Mouse (Mus musculus) ES-E14 (cell line): ENCODE data around the gene S100pbp. TPM values are rescaled to one million over a fixed set of nuclear protein-coding genes. Genes with fewer than 3 reads are reported as not detected.

Experiments
- DNase-seq: peaks from one replicate; pipeline ENCODE4 v3.0.0-alpha.2; 2013; ENCODE audit warnings: low read depth, low spot score
- H3K27ac ChIP-seq: 2 replicates; pipeline ENCODE4 v1.5.1; 2012; ENCODE audit warnings: low read depth, mild to moderate bottlenecking, low read length, moderate library complexity, mixed read lengths; ENCODE audit not compliant: poor library complexity, insufficient read depth, severe bottlenecking
- H3K36me3 ChIP-seq: 2 replicates; pipeline ENCODE4 v1.6.1; 2012; ENCODE audit warnings: mild to moderate bottlenecking, low read length, moderate library complexity, mixed read lengths; ENCODE audit not compliant: control insufficient read depth, poor library complexity, insufficient read depth, severe bottlenecking
- H3K4me1 ChIP-seq, 2 experiments: fragments of 150-350 bp in 1 of 2; sonication (generic) in 1 of 2; 2 replicates each; pipeline ENCODE4 v1.6.1; 2012; ENCODE audit warnings: low read length in 2 of 2, mild to moderate bottlenecking in 1 of 2, mixed read lengths in 1 of 2; ENCODE audit not compliant: control insufficient read depth in 2 of 2, insufficient read depth in 2 of 2, poor library complexity in 1 of 2
- H3K4me3 ChIP-seq, 2 experiments: fragments of 150-350 bp in 1 of 2; sonication (generic) in 1 of 2; 2 replicates each; pipeline ENCODE4 v1.5.1; 2012; ENCODE audit warnings: low read length in 2 of 2, low read depth in 1 of 2, mild to moderate bottlenecking in 1 of 2, mixed read lengths in 1 of 2; ENCODE audit not compliant: insufficient read depth in 1 of 2, poor library complexity in 1 of 2, severe bottlenecking in 1 of 2
- H3K9ac ChIP-seq: 2 replicates; pipeline ENCODE4 v1.6.1; 2012; ENCODE audit warnings: low read depth, mild to moderate bottlenecking, low read length, mixed read lengths; ENCODE audit not compliant: poor library complexity, insufficient read depth, severe bottlenecking
- H3K9me3 ChIP-seq: fragments of 150-350 bp; sonication (generic); 2 replicates; pipeline ENCODE4 v1.6.1; 2012; ENCODE audit warnings: low read depth, mild to moderate bottlenecking, low read length; ENCODE audit not compliant: control insufficient read depth, insufficient read depth
- CHD2 ChIP-seq: IDR thresholded peaks from 2 replicates; pipeline ENCODE4 v1.6.1; 2014; ENCODE audit warnings: mild to moderate bottlenecking, low read depth, low read length, inconsistent platforms
- HCFC1 ChIP-seq: IDR thresholded peaks from 2 replicates; pipeline ENCODE4 v1.6.1; 2012; ENCODE audit warnings: low read length, inconsistent platforms, borderline replicate concordance; ENCODE audit not compliant: insufficient read depth
- MAFK ChIP-seq: IDR thresholded peaks from 2 replicates; pipeline ENCODE4 v1.6.1; 2014; ENCODE audit warnings: mild to moderate bottlenecking, low read depth, low read length, inconsistent platforms; ENCODE audit not compliant: insufficient read depth
- ZC3H11A ChIP-seq: IDR thresholded peaks from 2 replicates; pipeline ENCODE4 v1.6.1; 2012; ENCODE audit warnings: low read depth, mild to moderate bottlenecking, inconsistent platforms, low read length, borderline replicate concordance
- ZNF384 ChIP-seq: IDR thresholded peaks from 2 replicates; pipeline ENCODE4 v1.6.1; 2012; ENCODE audit warnings: low read depth, low read length, inconsistent platforms
- in situ Hi-C, 2 experiments: fragments of 600-800 bp; cut with MboI; formaldehyde crosslinking; loops; one replicate each; pipeline ENCODE4 v1.15.1; 2025; ENCODE audit warnings: low sequenced_read_pairs in 2 of 2, inconsistent platforms in 1 of 2; ENCODE audit not compliant: unreplicated experiment in 2 of 2
- total RNA-seq: library from RNA; depleted of rRNA; stranded (reverse); fragments of 300-350 nt; gene quantifications from 2 replicates; pipeline ENCODE4 v1.2.3, GENCODE M21; 2012

The S100pbp gene
- total RNA-seq, 1 experiment = 25.7 TPM

DNA sequence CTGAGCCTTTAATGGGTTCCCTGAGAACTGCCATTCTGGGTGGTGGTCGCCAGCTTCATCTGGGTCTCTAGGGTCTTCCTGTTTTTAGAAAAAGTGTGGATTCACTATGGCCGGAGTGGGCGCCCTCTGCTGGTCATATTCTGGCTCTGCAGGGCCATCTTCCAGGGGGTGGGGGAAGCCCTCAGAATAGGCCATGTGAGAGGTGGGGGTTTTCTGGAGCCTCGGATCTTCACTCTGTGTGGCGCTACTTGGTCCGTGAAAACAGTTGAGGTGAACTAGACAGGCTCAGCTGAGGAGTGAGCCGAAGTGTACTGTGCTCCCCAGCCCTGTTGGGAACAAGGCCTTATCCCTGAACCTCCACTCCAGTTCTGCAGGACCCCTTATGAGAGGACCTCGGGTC is 59.4 kb downstream of the S100pbp start:
- Histone ChIP-seq H3K36me3 (no peaks in the 10 kb centered on the region), H3K4me3 (peak overlapping the region; percentile 33 to 69), H3K27ac (peak overlapping the region; percentile 66; the same call in 1 of the 2 replicates), H3K9me3 (no peaks in the 10 kb centered on the region), H3K4me1 (peaks cover 0 to 28% of the 10 kb centered on the region in 2 experiments; a peak in 3 of 4 replicates), H3K9ac (peak overlapping the region; percentile 24; the same call in 1 of the 2 replicates)
- no peak for TF ChIP-seq CHD2
- TF ChIP-seq HCFC1 = no peak
- TF ChIP-seq ZNF384 = peak; percentile 53; the same call in 1 of the 2 replicates
- peak; percentile 57 for DNase-seq
- in situ Hi-C loops = no loop called here

DNA sequence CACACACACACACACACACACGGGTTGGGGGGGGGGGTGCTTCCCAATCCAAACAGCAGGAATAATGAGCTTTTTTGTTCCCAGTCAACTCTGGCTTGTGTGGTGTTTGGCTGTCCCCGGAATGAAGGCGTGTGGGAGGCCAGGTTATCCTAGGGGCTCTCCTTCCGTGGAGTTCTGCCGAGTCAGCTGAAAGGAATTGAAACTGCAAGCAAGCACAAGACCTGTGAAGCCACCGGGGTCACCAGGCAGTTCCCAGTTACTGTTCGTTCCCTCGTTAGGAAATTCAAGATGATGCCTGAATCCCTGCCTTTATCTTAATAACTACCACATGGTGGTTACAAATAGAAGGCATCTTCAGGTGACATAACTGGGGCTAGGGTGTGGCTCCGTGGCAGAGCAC is 60.1 kb downstream of the S100pbp start:
- TF ChIP-seq ZNF384 (no peak), MAFK (peak; percentile 80; the same call in 1 of the 2 replicates)
- H3K27ac ChIP-seq = no peak overlapping the region
- no peaks in the 10 kb centered on the region for H3K9me3 ChIP-seq
- no peak overlapping the region for H3K4me3 ChIP-seq
- peaks cover 0 to 31% of the 10 kb centered on the region in 2 experiments; a peak in 3 of 4 replicates for H3K4me1 ChIP-seq
- H3K9ac ChIP-seq = no peak overlapping the region
- in situ Hi-C loops = no loop called here
- no peak for DNase-seq
- H3K36me3 ChIP-seq = no peaks in the 10 kb centered on the region

- Histone ChIP-seq H3K4me1 (peaks cover 0 to 31% of the 10 kb centered on the region in 2 experiments; a peak in 3 of 4 replicates), H3K36me3 (no peaks in the 10 kb centered on the region), H3K9me3 (no peaks in the 10 kb centered on the region), H3K9ac (no peak overlapping the region), H3K4me3 (no peak overlapping the region), H3K27ac (no peak overlapping the region)
- no peak for DNase-seq
- in situ Hi-C loops = no loop called here
- no peak for TF ChIP-seq ZNF384
Measured at GRCm38 (mm10) chr4:129128582-129129338, 60.8 kb downstream of the S100pbp start.

DNA sequence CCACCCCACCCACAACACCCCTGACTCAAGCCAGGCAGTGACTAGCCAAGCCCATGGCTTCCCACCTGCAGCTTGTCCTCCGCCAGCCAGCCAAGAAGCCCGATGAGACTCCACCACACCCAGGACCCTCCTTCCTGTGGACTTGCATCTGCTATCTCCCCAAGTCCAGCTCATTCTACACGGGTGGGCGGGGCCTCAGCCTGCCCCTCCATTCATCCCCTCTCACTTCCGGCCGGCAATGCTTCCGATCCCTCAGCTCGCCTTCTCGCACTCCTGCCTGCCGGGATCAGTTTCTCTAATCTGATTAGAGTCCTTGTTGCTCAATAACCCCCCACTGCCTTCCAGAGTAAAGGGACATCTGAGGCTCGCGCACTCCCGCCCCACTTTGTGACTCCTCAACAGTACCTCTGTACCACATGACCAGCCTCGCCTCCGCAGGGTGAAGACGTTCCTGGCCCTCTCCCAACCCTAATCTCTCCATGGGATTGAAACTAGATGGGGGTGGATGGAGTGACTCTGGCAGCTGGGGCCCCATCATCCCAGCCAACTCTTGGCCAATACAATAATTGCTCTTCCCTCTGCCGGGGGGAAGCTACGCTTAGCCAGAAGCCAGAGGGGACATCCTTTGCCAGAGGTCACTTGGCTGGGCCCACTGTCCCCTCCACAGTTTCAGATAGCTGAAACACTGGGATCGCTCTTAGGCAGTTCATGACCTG is 63.6 kb downstream of the S100pbp start:
- Histone ChIP-seq H3K9ac (peak overlapping the region; percentile 32; the same call in 1 of the 2 replicates), H3K4me1 (peaks cover 0 to 34% of the 10 kb centered on the region in 2 experiments; a peak in 3 of 4 replicates), H3K9me3 (no peaks in the 10 kb centered on the region), H3K4me3 (peak overlapping the region; percentile 9 to 54; a peak in 2 of 4 replicates), H3K27ac (no peak overlapping the region), H3K36me3 (no peaks in the 10 kb centered on the region)
- TF ChIP-seq CHD2 (no peak), ZC3H11A (no peak), ZNF384 (no peak), HCFC1 (no peak), MAFK (no peak)
- in situ Hi-C loops = no loop called here
- DNase-seq = no peak

DNA sequence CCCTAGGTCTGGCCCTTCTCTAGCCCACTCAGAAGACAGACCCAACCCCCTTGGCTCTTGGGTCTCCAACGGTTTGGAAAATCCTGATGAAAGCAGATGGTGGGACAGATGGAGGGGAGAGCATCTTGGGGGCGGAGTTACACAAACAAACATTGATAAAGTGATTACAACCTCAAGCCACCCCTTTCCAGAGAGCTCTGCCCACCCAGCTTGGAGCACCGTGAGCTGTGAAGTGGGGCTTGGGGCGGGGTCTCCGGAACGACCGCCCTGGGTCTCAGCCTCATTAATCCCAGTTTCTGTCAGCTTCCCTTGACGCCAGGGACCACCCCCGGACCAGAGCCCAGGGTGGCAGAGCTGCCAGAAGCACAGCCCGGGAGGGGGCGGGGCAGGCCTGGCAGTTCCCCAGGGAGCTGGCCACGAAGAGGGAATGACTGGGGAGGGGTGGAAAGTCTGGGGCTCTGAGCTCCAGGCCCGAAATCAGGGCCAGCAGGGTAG is 64.8 kb downstream of the S100pbp start:
- Histone ChIP-seq H3K9ac (no peak overlapping the region), H3K4me3 (no peak overlapping the region), H3K9me3 (no peaks in the 10 kb centered on the region), H3K4me1 (peaks cover 0 to 31% of the 10 kb centered on the region in 2 experiments; a peak in 2 of 4 replicates), H3K36me3 (no peaks in the 10 kb centered on the region), H3K27ac (no peak overlapping the region)
- TF ChIP-seq ZC3H11A (no peak), HCFC1 (no peak), MAFK (no peak), ZNF384 (no peak), CHD2 (no peak)
- in situ Hi-C loops = no loop called here
- DNase-seq = no peak
